Mouse (Mus musculus) cerebellum, postnatal 36 days (tissue): ENCODE measurements around the gene Idh3g.
"Not testable (repeated sequence)": the region's sequence is repeated elsewhere in the genome, so short reads cannot be mapped to it uniquely, and the experiment has no call there.

Experiments
- DNase-seq, 2 experiments: peaks; one replicate each; pipeline ENCODE4 v3.0.0; 2021 to 2022; ENCODE audit warnings: mixed read lengths in 2 of 2

The Idh3g gene

GRCm38 (mm10) chrX:73756334-73757140, 30.2 kb downstream of the Idh3g start, which contains the start of gene Plxnb3:
TSS of gene Plxnb3 (plus strand) at chrX:73757090.
- no peak for DNase-seq

GRCm38 (mm10) chrX:73748977-73749376, 37.7 kb downstream of the Idh3g start:
- no peak for DNase-seq

- no peak for DNase-seq
Observed at GRCm38 (mm10) chrX:73744774-73745481, 41.8 kb downstream of the Idh3g start.

- not testable (repeated sequence) for DNase-seq
Observed at GRCm38 (mm10) chrX:73739841-73740240, 46.9 kb downstream of the Idh3g start.

GRCm38 (mm10) chrX:73739151-73739550, 47.5 kb downstream of the Idh3g start:
- no peak for DNase-seq

GRCm38 (mm10) chrX:73738155-73738554, 48.5 kb downstream of the Idh3g start:
- DNase-seq = no peak

GRCm38 (mm10) chrX:73730908-73731307, 55.8 kb downstream of the Idh3g start:
- DNase-seq = no peak
